Mouse (Mus musculus) kidney, adult 9 months (tissue): ENCODE measurements around the gene Olfr769.
"Not testable (repeated sequence)": the region's sequence is repeated elsewhere in the genome, so short reads cannot be mapped to it uniquely, and the experiment has no call there.

Experiments
- DNase-seq: peaks from one replicate; pipeline ENCODE4 v3.0.0; 2022

The Olfr769 gene

DNA sequence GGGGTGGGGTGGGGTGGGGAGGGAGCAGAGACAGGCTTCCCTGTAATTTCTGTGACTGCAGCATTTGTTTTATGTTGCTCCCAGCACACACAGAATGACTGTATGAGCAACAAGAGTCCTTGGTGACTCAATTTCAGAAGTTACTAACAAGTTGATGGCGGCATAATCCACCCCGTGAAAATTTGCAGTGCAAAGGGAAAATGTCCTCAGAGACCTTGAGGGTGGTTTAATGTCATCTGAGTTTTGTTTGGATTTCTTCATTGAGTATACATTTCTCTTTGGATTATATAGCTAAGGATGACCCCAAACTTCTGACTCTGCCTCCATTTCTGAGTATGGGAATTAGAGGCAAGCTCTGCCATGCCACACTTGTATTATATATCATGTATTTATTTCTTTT lies at the start of gene Olfr769:
Gene Olfr769, minus strand, starts transcription at position 101 of the 400 bp plus-strand sequence.
- DNase-seq: no peak

DNA sequence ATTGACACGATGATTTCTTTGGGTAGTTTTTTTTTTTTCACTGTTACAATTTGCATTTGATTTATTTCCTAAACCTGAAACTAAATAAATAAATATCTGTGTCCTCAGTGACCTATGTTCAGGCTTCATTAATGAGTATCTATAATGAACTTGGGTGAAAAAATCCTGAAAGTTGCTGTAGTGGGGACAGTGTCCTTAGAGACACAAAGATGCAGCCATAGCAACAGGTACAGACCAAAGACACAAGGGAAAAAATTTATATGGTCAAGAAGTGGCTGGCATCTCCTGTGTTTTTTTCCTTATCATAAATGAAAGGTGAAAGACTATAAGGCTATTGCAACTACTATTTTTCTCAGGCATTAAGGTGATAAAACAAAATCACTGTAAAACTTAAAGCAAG lies 47.0 kb upstream of the Olfr769 start, which contains the start of gene Olfr771:
Gene Olfr771, minus strand, starts transcription at position 101 of the 400 bp plus-strand sequence.
- DNase-seq: no peak

DNA sequence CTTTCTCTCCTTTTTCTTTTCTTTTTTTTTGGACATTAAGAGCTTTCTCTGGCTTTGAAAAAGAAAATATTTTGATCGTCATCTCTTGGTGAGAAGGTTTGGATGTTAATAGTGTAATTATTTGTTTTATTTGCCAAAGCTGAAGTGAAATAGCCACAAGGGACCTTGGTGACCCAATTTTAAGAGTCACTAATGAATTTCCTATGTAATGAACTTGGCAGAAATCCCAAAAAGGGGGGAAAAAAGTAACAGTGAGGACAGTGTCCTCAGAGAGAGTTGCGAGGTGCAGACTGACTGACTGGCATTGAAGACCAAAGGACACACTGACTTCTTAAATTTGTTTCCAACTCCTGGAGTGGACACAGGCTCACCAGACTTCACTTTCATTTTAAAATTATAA lies 21.2 kb upstream of the Olfr769 start, which contains the start of gene Olfr770:
Gene Olfr770, minus strand, starts transcription at position 101 of the 400 bp plus-strand sequence.
- no peak for DNase-seq

DNA sequence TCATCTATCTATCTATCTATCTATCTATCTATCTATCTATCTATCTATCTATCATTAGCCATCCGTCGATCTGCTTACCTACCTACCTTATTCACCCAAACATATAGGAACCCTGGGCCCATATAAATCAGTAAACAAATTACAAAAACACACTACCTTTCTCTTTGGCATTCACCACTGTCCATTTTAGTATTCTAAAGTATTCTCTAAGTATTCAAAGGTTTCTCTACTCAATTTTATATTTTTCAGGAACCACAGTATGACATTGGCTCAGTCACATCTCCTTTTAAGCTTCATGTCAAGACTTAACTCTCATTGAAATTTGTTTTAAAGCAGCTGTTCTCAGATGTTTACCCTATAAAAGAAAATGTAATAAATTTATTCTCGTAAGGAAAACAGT lies 2.5 kb downstream of the Olfr769 start:
- DNase-seq: no peak

DNA sequence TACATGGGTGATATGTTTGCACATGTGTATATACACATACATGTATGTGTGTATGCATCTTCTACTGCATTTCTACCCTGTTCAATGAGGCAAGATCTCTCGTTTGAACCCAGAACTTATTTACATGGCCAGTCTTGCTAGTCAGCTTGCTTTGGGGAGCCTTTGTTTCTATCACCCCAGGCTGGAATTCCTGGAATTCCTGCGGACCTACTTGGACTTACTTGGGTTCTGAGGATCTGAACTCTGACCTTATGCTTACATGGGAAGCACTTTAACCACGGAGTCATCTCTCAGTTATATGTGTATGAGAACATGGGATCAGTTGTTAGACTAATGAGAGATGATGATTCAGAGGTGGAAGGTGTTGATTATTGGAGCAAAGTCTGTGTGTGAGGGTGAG lies 16.4 kb downstream of the Olfr769 start:
- no peak for DNase-seq

DNA sequence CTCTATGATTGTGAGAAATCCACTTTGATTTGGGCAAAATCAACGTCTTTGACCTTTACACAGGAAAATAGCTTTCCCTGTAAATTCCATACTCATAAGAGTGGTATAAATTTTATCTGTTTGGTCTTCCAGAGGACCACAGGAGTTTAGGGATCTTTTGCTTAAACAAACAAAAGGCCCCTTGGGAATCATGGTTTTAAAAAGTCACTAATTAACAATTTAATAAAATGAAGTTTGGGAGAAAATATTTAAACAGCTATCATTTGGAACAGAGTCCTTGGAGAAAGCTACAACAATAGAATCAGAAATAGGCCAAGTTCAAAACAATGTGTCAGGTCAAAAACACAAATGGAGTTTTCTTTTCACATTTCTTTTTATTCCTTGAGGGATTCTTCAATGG lies 18.4 kb downstream of the Olfr769 start, which contains the start of gene Olfr768:
Gene Olfr768, minus strand, starts transcription at position 101 of the 400 bp plus-strand sequence.
- no peak for DNase-seq

DNA sequence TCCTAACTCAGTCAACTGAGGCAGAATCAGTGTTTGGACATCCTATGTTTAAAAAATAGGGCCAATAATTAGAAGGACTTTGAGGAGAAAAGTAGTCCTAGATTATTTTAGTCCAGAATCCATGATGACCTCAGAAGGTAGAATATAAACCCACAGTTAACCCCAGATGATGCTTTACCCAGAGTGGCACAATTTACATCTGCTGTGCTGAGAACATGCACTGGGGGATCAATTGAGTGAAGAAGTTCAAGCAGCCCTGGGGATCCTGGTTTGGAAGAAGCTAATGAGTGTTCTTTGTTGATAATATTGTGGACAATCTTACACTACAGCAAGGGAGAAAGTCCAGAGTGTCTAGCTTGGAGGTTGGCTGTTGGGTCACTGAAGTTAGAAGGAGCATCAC lies 34.9 kb downstream of the Olfr769 start, which contains the start of gene Olfr767:
Gene Olfr767, minus strand, starts transcription at position 101 of the 400 bp plus-strand sequence.
- not testable (repeated sequence) for DNase-seq

DNA sequence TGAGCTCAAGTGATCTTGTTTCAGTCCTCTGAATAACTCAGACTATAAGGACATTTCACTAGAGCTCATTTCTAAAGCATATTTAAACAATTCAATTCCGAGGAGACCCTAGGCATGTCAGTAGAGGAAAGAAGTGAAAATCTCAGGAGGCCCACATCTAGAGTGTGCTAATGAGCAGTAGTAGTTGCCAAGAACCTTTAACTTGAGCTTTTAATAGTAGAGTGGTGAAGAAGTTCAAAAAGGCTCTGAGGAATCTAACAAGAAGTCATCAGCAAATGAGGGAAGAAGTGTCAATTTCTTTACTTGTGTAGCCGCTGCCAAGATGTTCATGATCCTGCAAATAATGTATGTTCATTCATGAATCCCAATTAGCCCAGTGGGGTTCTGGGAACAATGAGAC lies 48.8 kb downstream of the Olfr769 start, which contains the start of gene Olfr766-ps1:
Gene Olfr766-ps1, minus strand, starts transcription at position 101 of the 400 bp plus-strand sequence.
- DNase-seq: no peak
